Comparison of ENCODE assay signal across 8 mouse cellular contexts in genomic region chr11:113618672-113619419, GRCm38 (mm10). TPM values are rescaled to one million over a fixed set of nuclear protein-coding genes. Genes with fewer than 3 reads are reported as not detected.
DNase-seq lines count a peak whose midpoint lies in the region; ATAC-seq and TF ChIP-seq lines count a peak whose summit lies in the region.

TSS of gene Sstr2 (plus strand) at chr11:113619342.

- TF ChIP-seq EP300 in heart, postnatal 0 days (IDR thresholded peaks at IDR 0.05; ENCODE audit: low read depth) = no peak
- no peak for TF ChIP-seq EP300 in liver, postnatal 0 days (IDR thresholded peaks at IDR 0.05; ENCODE audit: low read depth)

- TF ChIP-seq POLR2A in embryonic fibroblast, embryonic 13.5 days (IDR thresholded peaks at IDR 0.05; ENCODE audit: low read depth, low read length) = no peak

- H3K27me3 ChIP-seq in heart, postnatal 0 days (ENCODE audit: control insufficient read depth, insufficient read depth, low read length) = peaks cover 39% of the 10 kb centered on the region
- peaks cover 17% of the 10 kb centered on the region for H3K27me3 ChIP-seq in liver, postnatal 0 days (ENCODE audit: insufficient read depth, low read length)
- H3K27me3 ChIP-seq in neural tube, embryonic 14.5 days (ENCODE audit: control insufficient read depth, insufficient read depth, low read length) = 0 out of 2 replicates have a peak, but pooled peaks cover 3% of the 10 kb centered on the region

- no peak for TF ChIP-seq CTCF in embryonic fibroblast, embryonic 13.5 days (IDR thresholded peaks at IDR 0.05; ENCODE audit: borderline replicate concordance, insufficient read depth, low read length)
- TF ChIP-seq CTCF in heart, postnatal 0 days (IDR thresholded peaks at IDR 0.05; ENCODE audit: low read depth) = no peak
- no peak for TF ChIP-seq CTCF in liver, postnatal 0 days (IDR thresholded peaks at IDR 0.05; ENCODE audit: low read depth)

- peak within 1 kb of the TSS; percentile 27 for H3K4me3 ChIP-seq in embryonic fibroblast, embryonic 13.5 days (ENCODE audit: insufficient read depth, low read length)
- H3K4me3 ChIP-seq in heart, postnatal 0 days (ENCODE audit: low read depth, low read length) = peak within 1 kb of the TSS; percentile 43
- H3K4me3 ChIP-seq in liver, postnatal 0 days (ENCODE audit: low read depth, low read length) = peak within 1 kb of the TSS; percentile 50
- peak within 1 kb of the TSS; percentile 46 for H3K4me3 ChIP-seq in neural tube, embryonic 14.5 days (ENCODE audit: low read depth, low read length)

- peak; percentile 24 to 41 for DNase-seq in adrenal gland, postnatal 4 days (ENCODE audit: low spot score in 2 of 2)
- no peak for DNase-seq in heart, postnatal 0 days (ENCODE audit: low spot score)
- peak; percentile 81 to 90 for DNase-seq in kidney, postnatal 25 days
- peak; percentile 88 for DNase-seq in liver, postnatal 0 days
- peak; percentile 68 to 69 for DNase-seq in thymus, adult 18-20 months

- H3K36me3 ChIP-seq in heart, postnatal 0 days (replicated peaks; ENCODE audit: control insufficient read depth, insufficient read depth, low read length) = no peaks in the 10 kb centered on the region
- H3K36me3 ChIP-seq in liver, postnatal 0 days (replicated peaks; ENCODE audit: insufficient read depth, low read length) = no peaks in the 10 kb centered on the region
- no peaks in the 10 kb centered on the region for H3K36me3 ChIP-seq in neural tube, embryonic 14.5 days (ENCODE audit: control insufficient read depth, insufficient read depth, low read length)

- H3K9ac ChIP-seq in heart, postnatal 0 days (replicated peaks; ENCODE audit: low read depth, low read length) = no peak within 1 kb of the TSS
- H3K9ac ChIP-seq in liver, postnatal 0 days (replicated peaks) = peak within 1 kb of the TSS; percentile 53
- H3K9ac ChIP-seq in neural tube, embryonic 14.5 days (replicated peaks; ENCODE audit: low read depth, low read length) = peak within 1 kb of the TSS; percentile 59

- ATAC-seq in CD4-positive, CD25-positive, alpha-beta regulatory T cell, adult 4 months = peak; percentile 73
- peak; percentile 77 for ATAC-seq in heart, postnatal 0 days (ENCODE audit: insufficient read depth, low read depth)
- peak; percentile 69 for ATAC-seq in liver, postnatal 0 days
- peak; percentile 76 for ATAC-seq in neural tube, embryonic 14.5 days (ENCODE audit: low read depth)

- H3K9me3 ChIP-seq in heart, postnatal 0 days (replicated peaks; ENCODE audit: control insufficient read depth, low read length) = no peaks in the 10 kb centered on the region
- H3K9me3 ChIP-seq in liver, postnatal 0 days (ENCODE audit: low read length) = no peaks in the 10 kb centered on the region
- no peaks in the 10 kb centered on the region for H3K9me3 ChIP-seq in neural tube, embryonic 14.5 days (ENCODE audit: control insufficient read depth, low read length)

- H3K4me1 ChIP-seq in embryonic fibroblast, embryonic 13.5 days (ENCODE audit: control insufficient read depth, insufficient read depth, low read length) = no peaks in the 10 kb centered on the region; the same call in 1 of the 2 replicates
- H3K4me1 ChIP-seq in heart, postnatal 0 days (ENCODE audit: control insufficient read depth, insufficient read depth) = no peaks in the 10 kb centered on the region; the same call in 1 of the 2 replicates
- H3K4me1 ChIP-seq in liver, postnatal 0 days (ENCODE audit: insufficient read depth) = peaks cover 8% of the 10 kb centered on the region; the same call in 1 of the 2 replicates
- H3K4me1 ChIP-seq in neural tube, embryonic 14.5 days (ENCODE audit: control insufficient read depth, insufficient read depth, low read length) = peaks cover 12% of the 10 kb centered on the region

- peak within 1 kb of the TSS; percentile 63 for H3K4me2 ChIP-seq in heart, postnatal 0 days (ENCODE audit: low read depth, low read length)
- peak within 1 kb of the TSS; percentile 73 for H3K4me2 ChIP-seq in liver, postnatal 0 days (ENCODE audit: low read depth, low read length)
- peak within 1 kb of the TSS; percentile 97 for H3K4me2 ChIP-seq in neural tube, embryonic 14.5 days (ENCODE audit: low read depth, low read length)

- WGBS in heart, postnatal 0 days = under 1% methylated on average over 53 of the region's 54 CpGs
- WGBS in liver, postnatal 0 days (ENCODE audit: insufficient replicate concordance) = 1% methylated on average over 48 of the region's 54 CpGs
- under 1% methylated on average over 54 of the region's 54 CpGs for WGBS in neural tube, embryonic 14.5 days

- no peak within 1 kb of the TSS for H3K27ac ChIP-seq in embryonic fibroblast, embryonic 13.5 days (ENCODE audit: insufficient read depth, low read length)
- no peak within 1 kb of the TSS for H3K27ac ChIP-seq in heart, postnatal 0 days (ENCODE audit: low read depth)
- H3K27ac ChIP-seq in liver, postnatal 0 days (ENCODE audit: low read depth) = peak within 1 kb of the TSS; percentile 34; the same call in 1 of the 2 replicates
- no peak within 1 kb of the TSS for H3K27ac ChIP-seq in neural tube, embryonic 14.5 days (ENCODE audit: low read depth, low read length)

RNA-seq across cellular contexts. Expression of gene Sstr2, which starts in this region (rescaled TPM):
- under 1 TPM in 1 of 2 experiments, not detected in 1; 0.35 TPM for polyA plus RNA-seq in CD4-positive, CD25-positive, alpha-beta regulatory T cell, adult 4 months (2017; shearing (Covaris generic))
- 1 to 10 TPM; 3.6 to 4.8 TPM for total RNA-seq in adrenal gland, postnatal 4 days (2021)
- 0.23 and 0.86 TPM in 2 replicates for polyA plus RNA-seq in embryonic fibroblast, embryonic 13.5 days (2011; ENCODE audit: insufficient read length, low read depth, missing spikeins)
- total RNA-seq in heart, postnatal 0 days (2014; rRNA removed; ENCODE audit: low replicate concordance) = not detected in 2 replicates
- polyA plus RNA-seq in heart, postnatal 0 days (2015; fragmentation: Nextera tagmentation; extraction: Ambion mirVana) = 0.12 TPM in 1 of 2 replicates, not detected in the other
- 1.6 and 2.0 TPM in 2 replicates for polyA plus RNA-seq in liver, postnatal 0 days (2015; fragmentation: Nextera tagmentation; extraction: Ambion mirVana)
- 9.9 and 14.2 TPM in 2 replicates for polyA plus RNA-seq in neural tube, embryonic 14.5 days (2014; fragmentation: Nextera tagmentation; extraction: Ambion mirVana)

Comparison
In these comparisons a context has a peak if more than half of its experiments do, and no peak if none do; other contexts are left out.
1. Peak in ATAC-seq in CD4-positive, CD25-positive, alpha-beta regulatory T cell, adult 4 months; RNA of the gene not detected or under 1 TPM.
2. Peak in ATAC-seq, H3K4me3 ChIP-seq and H3K4me2 ChIP-seq in heart, postnatal 0 days; RNA of the gene not detected or under 1 TPM.